Mouse (Mus musculus): ENCODE data around the gene Stoml1. TPM values are rescaled to one million over a fixed set of nuclear protein-coding genes. Genes with fewer than 3 reads are reported as not detected.

Stoml1 gene
- total and polyA plus RNA-seq, 2 experiments from 2014 or later, result 136 to 145 TPM

GRCm38 (mm10) chr9:58210304-58210627 lies 42.7 kb upstream of the Stoml1 start:
- Histone ChIP-seq H3K27ac (no peak overlapping the region), H3K4me2 (ENCODE audit: low read depth, low read length) (no peak overlapping the region), H3K9ac (replicated peaks; ENCODE audit: low read length) (no peak overlapping the region), H3K27me3 (ENCODE audit: insufficient read depth, low read length) (no peaks in the 10 kb centered on the region), H3K4me3 (ENCODE audit: low read length) (no peak overlapping the region), H3K9me3 (ENCODE audit: low read length) (no peaks in the 10 kb centered on the region), H3K36me3 (ENCODE audit: insufficient read depth, low read length) (no peaks in the 10 kb centered on the region), H3K4me1 (ENCODE audit: insufficient read depth, low read length) (0 out of 2 replicates have a peak, but pooled peaks cover 4% of the 10 kb centered on the region)
- no peak for ATAC-seq
- no peak for DNase-seq (ENCODE audit: low spot score)
- no peak for TF ChIP-seq CTCF (IDR thresholded peaks at IDR 0.05; ENCODE audit: low read depth)
- WGBS, result 79% methylated on average over 2 of the region's 2 CpGs

- Histone ChIP-seq H3K4me1 (ENCODE audit: insufficient read depth, low read length) (no peaks in the 10 kb centered on the region), H3K9me3 (ENCODE audit: low read length) (no peaks in the 10 kb centered on the region), H3K27me3 (ENCODE audit: insufficient read depth, low read length) (no peaks in the 10 kb centered on the region), H3K36me3 (ENCODE audit: insufficient read depth, low read length) (no peaks in the 10 kb centered on the region), H3K4me2 (ENCODE audit: low read depth, low read length) (no peak overlapping the region), H3K27ac (no peak overlapping the region), H3K4me3 (ENCODE audit: low read length) (no peak overlapping the region), H3K9ac (replicated peaks; ENCODE audit: low read length) (no peak overlapping the region)
- 89% methylated on average over 5 of the region's 5 CpGs for WGBS
- TF ChIP-seq CTCF (IDR thresholded peaks at IDR 0.05; ENCODE audit: low read depth), result no peak
- DNase-seq (ENCODE audit: low spot score) (no peak), ATAC-seq (no peak)
Observed at GRCm38 (mm10) chr9:58213377-58213776, 39.6 kb upstream of the Stoml1 start.

DNA sequence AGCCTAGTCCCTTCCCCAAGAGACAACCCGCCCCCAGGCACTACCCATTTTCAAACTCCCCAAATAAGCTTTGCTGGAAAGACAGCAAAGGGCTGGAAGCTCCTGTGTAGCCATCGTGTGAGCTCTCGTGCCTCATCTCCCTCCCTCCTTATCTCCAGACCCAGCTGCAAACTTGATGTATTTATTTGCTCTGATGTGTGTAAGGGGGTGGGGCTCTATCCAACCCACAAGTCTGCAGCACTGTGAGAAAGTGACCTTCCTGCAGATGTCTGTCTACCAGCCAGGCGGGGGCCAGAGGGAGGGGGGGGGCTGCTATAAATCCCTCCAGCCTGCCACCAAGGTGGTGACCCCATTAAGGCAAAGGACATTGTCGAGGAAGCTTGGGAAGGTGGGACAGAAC lies 39.1 kb upstream of the Stoml1 start:
- Histone ChIP-seq H3K9me3 (ENCODE audit: low read length) (no peaks in the 10 kb centered on the region), H3K27me3 (ENCODE audit: insufficient read depth, low read length) (no peaks in the 10 kb centered on the region), H3K4me1 (ENCODE audit: insufficient read depth, low read length) (no peaks in the 10 kb centered on the region), H3K36me3 (ENCODE audit: insufficient read depth, low read length) (no peaks in the 10 kb centered on the region), H3K4me2 (ENCODE audit: low read depth, low read length) (no peak overlapping the region), H3K9ac (replicated peaks; ENCODE audit: low read length) (no peak overlapping the region), H3K4me3 (ENCODE audit: low read length) (no peak overlapping the region), H3K27ac (no peak overlapping the region)
- 35% methylated on average over 5 of the region's 5 CpGs for WGBS
- ATAC-seq (no peak), DNase-seq (ENCODE audit: low spot score) (no peak)
- TF ChIP-seq CTCF (IDR thresholded peaks at IDR 0.05; ENCODE audit: low read depth), result no peak

DNA sequence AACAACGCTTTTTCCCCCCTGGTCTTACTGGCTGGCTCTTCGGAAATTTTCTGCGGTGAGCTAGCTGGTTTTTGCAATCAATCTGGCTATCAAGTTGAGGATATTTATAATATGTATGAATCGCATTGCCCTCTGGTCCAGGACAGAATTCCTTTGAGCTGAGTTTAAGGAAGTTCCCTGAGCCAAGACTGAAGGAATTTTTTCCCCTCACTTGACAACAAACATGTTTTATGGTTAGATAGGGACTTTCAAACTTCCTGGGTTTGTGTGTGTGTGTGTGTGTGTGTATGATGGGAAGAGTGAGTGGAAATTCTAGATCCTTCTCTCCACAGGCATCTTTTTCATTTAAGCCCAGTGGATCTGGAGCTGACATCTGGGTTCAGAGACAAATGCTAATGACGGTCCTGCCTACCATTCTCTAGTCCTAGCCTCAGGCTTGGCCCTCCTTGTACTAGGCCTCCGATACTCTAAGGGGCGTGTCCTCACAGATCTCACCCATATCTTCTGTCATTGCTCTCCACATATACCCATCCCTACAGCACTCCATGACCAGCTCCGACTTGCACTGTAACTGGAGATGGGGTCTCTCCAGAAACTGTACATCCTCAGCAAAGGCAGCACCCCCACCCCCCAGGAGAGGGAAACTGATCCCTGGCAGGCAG lies 38.3 kb upstream of the Stoml1 start:
- no peak for TF ChIP-seq CTCF (IDR thresholded peaks at IDR 0.05; ENCODE audit: low read depth)
- Histone ChIP-seq H3K27ac (no peak overlapping the region), H3K4me1 (ENCODE audit: insufficient read depth, low read length) (no peaks in the 10 kb centered on the region), H3K9ac (replicated peaks; ENCODE audit: low read length) (no peak overlapping the region), H3K4me3 (ENCODE audit: low read length) (no peak overlapping the region), H3K4me2 (ENCODE audit: low read depth, low read length) (no peak overlapping the region), H3K9me3 (ENCODE audit: low read length) (no peaks in the 10 kb centered on the region), H3K36me3 (ENCODE audit: insufficient read depth, low read length) (no peaks in the 10 kb centered on the region), H3K27me3 (ENCODE audit: insufficient read depth, low read length) (no peaks in the 10 kb centered on the region)
- no peak for DNase-seq (ENCODE audit: low spot score)
- ATAC-seq, result no peak
- WGBS, result 63% methylated on average over 8 of the region's 8 CpGs

DNA sequence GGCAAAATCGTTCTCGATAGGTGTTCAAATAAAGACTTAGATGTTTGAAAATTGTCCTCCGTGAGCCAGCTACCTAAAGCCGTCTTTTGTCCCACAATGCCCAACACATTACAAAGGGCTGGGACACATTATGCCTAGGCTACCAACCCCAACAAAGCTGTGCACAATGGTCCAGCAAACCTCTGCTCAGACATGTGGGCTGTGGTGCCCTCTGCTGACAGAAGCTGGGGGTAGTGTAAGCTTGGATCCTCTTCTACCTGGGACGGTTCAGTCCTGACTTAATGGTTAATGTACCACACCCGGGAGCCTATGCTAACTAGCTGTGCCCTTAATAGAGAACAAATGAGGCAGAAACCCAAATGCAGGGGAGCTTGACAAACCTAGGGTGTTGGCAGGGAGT lies 36.6 kb upstream of the Stoml1 start:
- Histone ChIP-seq H3K4me1 (ENCODE audit: insufficient read depth, low read length) (no peaks in the 10 kb centered on the region), H3K36me3 (ENCODE audit: insufficient read depth, low read length) (no peaks in the 10 kb centered on the region), H3K4me2 (ENCODE audit: low read depth, low read length) (no peak overlapping the region), H3K9ac (replicated peaks; ENCODE audit: low read length) (no peak overlapping the region), H3K27ac (no peak overlapping the region), H3K9me3 (ENCODE audit: low read length) (no peaks in the 10 kb centered on the region), H3K4me3 (ENCODE audit: low read length) (no peak overlapping the region), H3K27me3 (ENCODE audit: insufficient read depth, low read length) (no peaks in the 10 kb centered on the region)
- 43% methylated on average over 6 of the region's 6 CpGs for WGBS
- ATAC-seq (0 out of 2 replicates have a peak, but pooled peaks have one; percentile 57), DNase-seq (ENCODE audit: low spot score) (peak; percentile 75)
- TF ChIP-seq CTCF (IDR thresholded peaks at IDR 0.05; ENCODE audit: low read depth), result peak; percentile 80

DNA sequence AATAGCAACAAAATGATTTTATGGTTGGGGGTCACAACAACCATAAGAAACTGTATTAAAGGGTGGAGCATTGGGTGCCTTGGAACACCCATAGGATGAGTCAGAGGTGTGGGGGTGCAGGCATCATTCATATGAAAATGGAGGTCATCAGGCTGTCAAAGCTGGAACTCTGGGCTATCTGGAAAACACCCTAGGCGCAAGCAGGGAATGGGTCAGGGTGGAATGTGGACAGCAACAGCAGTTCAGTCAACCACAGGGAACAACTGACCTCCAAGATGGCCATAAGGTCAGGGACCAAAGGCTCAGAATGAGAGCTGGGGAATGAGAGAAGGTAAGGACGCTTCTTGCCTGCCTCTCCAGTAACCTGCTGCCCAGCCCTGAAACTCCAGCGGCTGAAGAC lies 34.4 kb upstream of the Stoml1 start:
- no peak overlapping the region for H3K4me3 ChIP-seq (ENCODE audit: low read length)
- ATAC-seq, result no peak
- TF ChIP-seq CTCF (IDR thresholded peaks at IDR 0.05; ENCODE audit: low read depth), result no peak
- no peaks in the 10 kb centered on the region for H3K9me3 ChIP-seq (ENCODE audit: low read length)
- H3K4me2 ChIP-seq (ENCODE audit: low read depth, low read length), result no peak overlapping the region
- no peak for DNase-seq (ENCODE audit: low spot score)
- H3K4me1 ChIP-seq (ENCODE audit: insufficient read depth, low read length), result no peaks in the 10 kb centered on the region
- no peak overlapping the region for H3K9ac ChIP-seq (replicated peaks; ENCODE audit: low read length)
- H3K27me3 ChIP-seq (ENCODE audit: insufficient read depth, low read length), result no peaks in the 10 kb centered on the region
- 91% methylated on average over 3 of the region's 3 CpGs for WGBS
- no peak overlapping the region for H3K27ac ChIP-seq
- no peaks in the 10 kb centered on the region for H3K36me3 ChIP-seq (ENCODE audit: insufficient read depth, low read length)

DNA sequence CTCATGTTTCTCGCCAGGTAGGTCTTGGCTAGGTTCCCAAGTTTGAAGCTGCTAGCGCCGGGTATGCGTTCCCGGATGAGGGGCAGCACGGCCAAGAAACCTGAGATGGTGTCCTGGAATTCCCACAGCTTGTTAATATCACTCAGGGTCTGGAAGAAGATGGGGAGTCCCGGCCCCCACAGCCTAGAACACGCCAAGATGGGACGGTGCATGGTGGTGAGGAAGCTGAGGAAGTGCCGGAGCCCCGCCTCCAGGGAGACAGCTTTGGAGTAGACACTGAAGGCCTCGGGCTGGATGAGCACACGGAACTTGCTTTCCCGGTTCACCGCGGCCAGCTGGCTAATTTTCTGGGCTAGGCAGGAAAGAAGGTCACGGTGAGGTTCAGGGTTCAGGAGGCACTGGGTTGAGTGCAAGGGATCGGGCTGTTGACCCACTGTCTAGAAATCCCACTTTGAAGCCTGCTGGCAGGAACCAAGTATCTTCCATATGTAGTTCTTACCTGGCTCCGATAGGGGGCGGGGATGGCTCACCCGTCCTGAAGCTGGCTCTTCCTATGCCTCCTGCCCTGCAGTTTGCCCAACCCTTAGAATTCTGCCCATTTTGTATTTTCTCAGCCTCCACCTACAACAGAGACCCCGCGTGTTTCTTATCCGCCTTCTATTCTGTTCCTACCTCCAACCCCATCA lies 32.6 kb upstream of the Stoml1 start:
- no peak overlapping the region for H3K9ac ChIP-seq (replicated peaks; ENCODE audit: low read length)
- no peaks in the 10 kb centered on the region for H3K4me1 ChIP-seq (ENCODE audit: insufficient read depth, low read length)
- H3K4me3 ChIP-seq (ENCODE audit: low read length), result no peak overlapping the region
- no peaks in the 10 kb centered on the region for H3K9me3 ChIP-seq (ENCODE audit: low read length)
- TF ChIP-seq CTCF (IDR thresholded peaks at IDR 0.05; ENCODE audit: low read depth), result peak; percentile 67
- H3K27me3 ChIP-seq (ENCODE audit: insufficient read depth, low read length), result no peaks in the 10 kb centered on the region
- DNase-seq (ENCODE audit: low spot score) (peak; percentile 50), ATAC-seq (no peak)
- 72% methylated on average over 24 of the region's 24 CpGs for WGBS
- no peak overlapping the region for H3K4me2 ChIP-seq (ENCODE audit: low read depth, low read length)
- no peak overlapping the region for H3K27ac ChIP-seq
- H3K36me3 ChIP-seq (ENCODE audit: insufficient read depth, low read length), result no peaks in the 10 kb centered on the region
